Mouse (Mus musculus) adrenal gland, postnatal 14 days (tissue): ENCODE data around the gene Pdgfb. TPM values are rescaled to one million over a fixed set of nuclear protein-coding genes. Genes with fewer than 3 reads are reported as not detected.

Source experiments
- DNase-seq: peaks from one replicate; pipeline ENCODE4 v3.0.0; 2021; ENCODE audit warnings: mixed read lengths
- long read RNA-seq, 2 experiments: library from polyadenylated mRNA; stranded (forward); transcript quantifications; one replicate each; pipeline ENCODE4 v2.0.0; 2021
- total RNA-seq: library from RNA; stranded (reverse); gene quantifications from 2 replicates; pipeline ENCODE4 v1.2.3, GENCODE M21; 2021

Pdgfb gene
- 43.0 and 49.3 TPM in 2 replicates for total RNA-seq
- long read RNA-seq, experiment 1, transcript Pdgfb-201 (7 exons, 2,944 nt), result major isoform, 11 of 21 reads
- long read RNA-seq, experiment 1, partial matches to known transcripts, result 7 of 21 reads
- long read RNA-seq, experiment 1, other reads (novel, unspliced or antisense), result 3 of 21 reads
- long read RNA-seq, experiment 2, transcript Pdgfb-201 (7 exons, 2,944 nt), result major isoform, 8 of 22 reads
- long read RNA-seq, experiment 2, partial matches to known transcripts, result 9 of 22 reads
- long read RNA-seq, experiment 2, other reads (novel, unspliced or antisense), result 5 of 22 reads

DNA sequence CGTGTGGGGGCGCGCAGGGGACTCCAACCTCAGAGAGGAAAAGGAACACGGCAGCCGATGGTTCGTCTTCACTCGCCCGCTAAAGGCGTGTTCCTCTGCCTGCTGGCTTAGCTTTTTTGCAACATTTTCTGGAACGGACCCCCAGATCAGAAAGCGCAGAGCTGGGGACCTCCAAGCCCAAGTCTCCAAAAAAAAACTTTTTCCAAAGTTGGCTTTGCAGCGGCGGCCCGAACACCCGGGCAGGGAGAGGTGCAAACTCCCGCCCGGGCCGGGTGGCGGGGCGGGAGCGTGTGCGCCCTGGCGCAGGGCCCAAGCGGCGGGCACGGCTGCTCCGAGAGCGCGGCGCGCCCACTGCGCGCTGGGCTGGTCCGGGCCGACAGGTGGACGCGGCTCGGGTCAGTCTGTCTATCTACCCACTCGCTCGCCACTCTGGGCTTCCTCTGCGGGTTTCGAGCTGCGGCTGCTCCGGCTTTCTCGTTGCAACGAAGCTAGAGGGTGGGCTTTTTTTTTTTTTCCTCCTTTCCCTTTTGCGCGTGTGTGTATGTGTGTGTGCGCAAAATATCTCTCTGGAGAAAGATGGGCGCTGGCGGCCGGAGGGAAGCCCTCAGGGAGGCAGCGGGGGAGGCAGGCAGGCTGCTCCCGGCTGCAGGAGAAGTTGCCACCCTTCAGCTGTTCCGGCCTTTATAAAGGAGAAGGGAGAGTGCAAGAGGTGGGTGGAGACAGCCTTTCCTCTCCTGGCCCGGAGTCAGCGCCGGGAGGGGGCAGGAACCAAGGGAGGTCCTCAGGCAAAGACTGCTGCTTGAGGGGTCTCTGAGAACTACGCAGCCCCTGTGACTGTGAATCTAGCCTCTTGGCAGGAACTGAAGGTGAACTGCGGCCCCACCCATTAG lies at the start of gene Pdgfb:
TSS of gene Pdgfb (minus strand) at position 657 of the 890 bp plus-strand sequence.
- peak; percentile 83 for DNase-seq

DNA sequence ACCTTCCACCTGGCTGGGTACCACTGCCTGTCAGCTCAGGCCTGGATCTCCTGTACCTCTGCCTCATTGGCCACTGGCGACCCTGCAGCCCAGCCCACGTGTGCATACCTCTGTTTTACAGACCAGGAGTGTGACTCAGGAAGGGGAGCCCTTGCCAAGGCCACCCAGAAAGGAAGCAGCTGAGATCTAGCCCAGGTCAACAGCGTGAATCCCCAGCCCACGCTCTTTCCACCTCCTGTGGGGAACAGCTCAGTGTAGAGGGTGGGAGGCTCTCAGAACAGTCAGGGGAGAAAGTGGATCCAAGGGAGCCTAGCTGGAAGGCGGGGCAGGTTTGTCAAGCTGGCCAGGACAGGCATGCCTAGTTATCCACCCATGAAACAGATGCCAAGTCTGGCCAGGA lies 48.0 kb upstream of the Pdgfb start:
- no peak for DNase-seq

DNA sequence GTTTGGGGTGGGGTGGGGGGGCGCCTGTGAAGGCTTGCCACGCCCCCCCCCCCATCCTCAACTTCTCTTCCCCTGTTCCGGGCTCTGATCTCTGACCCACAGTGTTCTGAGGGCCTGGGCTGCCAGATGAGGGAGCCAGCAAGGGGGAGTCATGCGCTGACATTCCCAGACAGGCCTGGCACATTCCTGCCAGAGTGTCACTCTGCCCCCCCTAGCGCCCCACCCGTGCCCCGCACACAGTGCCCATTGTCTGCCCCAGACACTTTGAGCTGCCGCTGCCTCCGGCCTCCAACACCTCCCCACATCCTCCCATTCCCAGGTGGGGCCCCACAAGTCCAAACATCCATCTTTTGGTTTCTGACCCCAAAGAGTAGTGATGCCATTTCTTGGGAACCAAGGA lies 47.6 kb upstream of the Pdgfb start:
- DNase-seq, result no peak

DNA sequence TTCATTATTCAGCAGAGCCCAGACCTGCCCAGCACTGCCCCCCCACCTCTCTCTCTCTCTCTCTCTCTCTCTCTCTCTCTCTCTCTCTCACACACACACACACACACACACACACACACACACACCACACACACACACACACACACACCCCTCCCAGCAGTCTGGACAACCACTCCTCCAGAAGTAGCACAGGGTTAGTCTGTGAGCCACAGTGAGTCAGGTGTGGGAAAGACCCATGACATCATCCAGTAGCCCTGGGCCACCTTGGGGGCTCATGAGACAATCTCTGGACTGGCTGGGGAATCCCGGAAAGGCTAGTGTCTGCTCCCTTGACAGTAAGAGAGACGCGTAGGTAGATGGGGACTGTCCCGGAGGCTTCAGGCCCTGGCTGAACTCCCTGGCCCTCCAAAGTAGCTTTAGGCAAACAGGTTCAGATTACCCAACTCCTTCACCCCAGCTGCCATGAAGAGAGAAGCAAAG lies 46.3 kb upstream of the Pdgfb start:
- DNase-seq, result no peak

DNA sequence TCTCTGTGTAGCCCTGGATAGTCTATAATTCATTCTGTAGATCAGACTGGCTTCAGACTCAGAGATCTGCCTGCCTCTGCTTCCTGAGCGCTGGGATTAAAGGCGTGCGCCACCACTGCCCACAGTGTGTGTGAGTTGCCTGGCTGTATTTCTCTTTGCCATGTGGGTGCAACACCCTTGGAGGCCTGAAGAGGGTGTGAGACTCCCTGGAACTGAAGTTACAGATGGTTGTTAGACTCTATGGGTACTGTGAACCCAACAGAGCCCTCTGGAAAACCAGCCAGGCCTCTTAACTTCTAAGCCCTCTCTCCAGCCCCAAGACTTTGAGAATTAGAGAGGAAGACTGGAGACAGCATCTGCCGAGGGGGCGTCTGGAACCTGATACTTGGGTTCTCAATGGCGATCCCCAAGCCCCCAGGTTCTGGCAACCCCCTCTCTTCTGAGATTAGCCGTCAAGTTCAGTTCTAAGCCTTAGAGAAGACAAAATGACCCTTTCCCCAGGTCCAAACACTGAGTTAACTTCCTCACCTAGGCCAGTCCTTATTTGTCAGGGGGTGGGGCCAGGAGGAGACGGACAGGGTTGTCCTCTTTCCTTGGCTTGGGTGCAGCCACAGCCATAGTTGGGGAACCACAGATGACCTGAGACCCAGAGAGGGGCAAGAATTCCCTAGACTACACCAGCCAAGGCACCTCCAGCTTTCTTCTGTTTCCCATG lies 45.7 kb upstream of the Pdgfb start:
- no peak for DNase-seq

DNA sequence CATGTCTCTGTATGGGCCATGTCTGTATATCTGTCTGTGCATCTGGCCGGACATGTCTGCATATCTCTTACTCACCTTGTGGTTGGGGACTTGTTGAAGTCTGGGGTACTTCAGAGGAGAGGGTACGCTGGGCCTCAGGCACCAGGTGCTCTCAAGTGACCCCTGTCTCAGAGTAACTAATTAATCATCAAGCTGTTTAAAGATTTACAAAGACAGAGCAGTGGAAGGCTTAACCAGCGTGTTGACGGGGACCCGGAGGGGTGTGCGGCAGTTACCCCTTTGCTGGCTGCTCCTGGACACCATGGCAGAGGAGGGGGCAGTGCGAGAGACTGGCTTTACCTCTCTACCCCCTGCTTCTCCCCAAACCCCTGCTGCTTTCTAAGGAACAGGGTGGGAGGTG lies 44.8 kb upstream of the Pdgfb start:
- DNase-seq, result no peak

DNA sequence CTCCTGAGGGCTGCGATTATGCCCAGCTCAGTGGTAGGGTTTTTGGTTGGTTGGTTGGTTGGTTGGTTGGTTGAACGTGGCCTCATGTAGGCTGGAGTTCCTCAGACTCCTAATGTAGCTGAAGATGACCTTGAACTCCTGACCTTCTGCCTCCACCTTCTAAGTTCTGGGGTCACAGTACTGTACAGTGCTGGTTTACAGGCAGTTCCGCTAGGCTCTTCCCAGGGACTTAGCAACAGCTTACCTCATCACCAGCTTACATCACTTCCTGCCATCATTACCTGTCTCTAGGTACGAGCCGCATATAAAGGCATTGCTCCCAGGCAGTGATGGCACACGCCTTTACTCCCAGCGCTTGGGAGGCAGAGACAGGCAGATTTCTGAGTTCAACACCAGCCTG lies 43.4 kb upstream of the Pdgfb start:
- no peak for DNase-seq

DNA sequence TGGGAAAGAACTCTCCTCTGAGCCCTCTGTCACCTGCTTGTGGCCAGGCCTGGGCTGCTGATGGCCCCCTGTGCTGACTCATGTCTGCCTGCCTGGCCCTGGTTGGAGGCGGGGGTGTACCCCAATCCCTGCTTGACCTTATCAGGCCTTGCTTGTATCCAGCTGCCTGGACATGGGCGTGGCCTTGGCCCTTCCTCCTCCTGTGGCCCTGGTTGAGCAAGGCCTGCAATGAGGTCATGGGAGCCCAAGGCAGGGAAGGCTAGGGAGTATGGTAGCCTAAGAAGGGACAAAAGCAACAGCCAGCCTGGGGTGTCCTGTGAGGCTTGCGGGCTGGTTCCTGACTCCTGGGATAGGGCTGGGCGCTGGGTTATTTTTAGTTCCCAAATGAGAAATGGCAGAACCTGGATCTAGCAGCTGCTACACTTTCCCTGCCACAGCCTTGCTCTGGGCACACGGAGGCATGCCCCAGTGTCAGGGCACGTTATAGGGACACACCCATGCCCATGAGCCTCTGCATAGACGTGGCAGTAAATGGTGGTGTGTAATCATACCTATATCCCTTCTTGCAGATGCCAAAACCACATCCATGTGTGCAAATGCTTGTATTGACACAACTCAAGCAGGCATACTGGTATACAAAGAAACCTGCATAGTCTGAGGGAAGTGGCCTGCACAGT lies 39.4 kb upstream of the Pdgfb start:
- DNase-seq, result peak; percentile 91

DNA sequence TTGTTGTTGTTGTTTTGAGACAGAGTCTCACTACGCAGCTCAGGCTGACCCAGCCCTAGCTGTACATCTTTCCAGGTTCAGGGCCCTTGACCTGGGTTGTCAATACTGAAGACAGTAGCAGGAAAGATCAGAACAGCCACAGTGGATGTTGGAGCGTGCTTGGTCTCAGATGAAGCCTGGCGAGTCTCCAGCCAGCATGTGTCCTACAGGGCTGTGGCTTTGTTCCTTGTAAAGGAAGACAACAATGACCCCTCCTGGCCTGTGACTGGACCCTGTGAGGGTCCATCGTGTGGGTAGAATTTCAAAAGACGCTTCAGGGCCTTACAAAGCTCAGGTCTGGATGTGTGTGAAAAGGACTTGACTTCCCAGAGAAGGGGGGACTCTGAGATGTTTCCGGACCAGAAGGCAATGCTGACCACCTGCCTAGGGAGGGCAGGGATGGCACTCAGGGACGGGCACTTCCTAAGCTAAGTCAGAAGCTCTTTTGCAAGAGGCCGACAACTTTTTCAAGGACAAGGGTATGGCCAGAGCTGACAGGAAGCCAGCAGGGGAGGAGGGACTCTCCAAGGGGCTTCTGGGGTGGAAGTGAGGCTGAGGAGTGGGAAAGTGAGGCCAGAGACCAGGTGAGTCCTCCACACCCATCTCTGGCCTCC lies 38.7 kb upstream of the Pdgfb start:
- DNase-seq, result peak; percentile 70

DNA sequence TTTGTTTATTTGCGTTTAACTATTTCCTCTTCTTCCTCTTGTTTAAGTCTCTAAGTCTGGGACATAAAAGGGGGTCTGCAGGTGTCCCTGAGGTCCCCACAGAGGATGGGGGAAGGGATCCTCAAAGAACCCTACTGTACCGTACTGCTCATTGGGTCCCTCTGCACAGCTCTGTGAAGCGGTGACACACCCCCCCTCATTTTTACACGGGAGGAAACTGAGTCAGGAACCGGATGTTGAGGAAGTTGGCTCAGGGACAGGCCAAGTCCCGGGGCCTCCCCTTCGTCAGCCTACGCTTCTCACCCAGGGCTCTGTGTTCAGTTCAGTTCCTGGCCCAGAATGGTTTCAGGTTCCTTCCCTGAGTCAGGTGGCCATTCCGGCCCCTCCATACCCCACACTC lies 37.0 kb upstream of the Pdgfb start:
- no peak for DNase-seq

DNA sequence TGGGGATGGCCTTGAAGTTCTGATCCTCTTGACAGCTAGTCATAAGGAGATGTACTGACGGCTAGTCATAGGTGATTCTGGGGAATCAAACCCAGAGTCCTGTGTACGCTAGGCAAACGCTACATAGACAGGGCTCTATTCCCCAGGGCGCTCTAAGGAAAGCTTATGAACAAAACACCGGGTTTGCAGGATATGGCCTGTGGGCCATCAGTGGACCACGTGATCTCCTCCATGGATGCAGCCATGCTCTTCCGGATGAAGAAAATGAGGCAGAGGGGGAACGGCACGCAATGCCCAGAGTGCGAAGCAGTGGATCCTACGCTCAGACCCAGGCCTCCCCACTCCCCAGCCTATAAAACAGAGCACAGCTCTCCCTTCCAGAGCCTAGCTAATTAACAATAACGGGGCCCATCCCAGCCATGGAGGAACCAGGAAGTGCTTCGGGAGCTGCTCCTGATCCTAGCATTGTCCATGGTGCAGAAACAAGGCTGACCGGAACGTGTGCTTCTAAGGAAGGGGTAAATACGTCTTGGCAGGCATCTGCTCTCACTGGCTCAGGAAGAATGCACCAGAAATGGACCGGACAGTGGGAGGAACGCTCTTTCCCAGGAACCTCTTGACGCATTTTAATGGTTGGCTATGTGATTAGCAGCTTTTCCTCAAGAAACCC lies 36.5 kb upstream of the Pdgfb start:
- no peak for DNase-seq

DNA sequence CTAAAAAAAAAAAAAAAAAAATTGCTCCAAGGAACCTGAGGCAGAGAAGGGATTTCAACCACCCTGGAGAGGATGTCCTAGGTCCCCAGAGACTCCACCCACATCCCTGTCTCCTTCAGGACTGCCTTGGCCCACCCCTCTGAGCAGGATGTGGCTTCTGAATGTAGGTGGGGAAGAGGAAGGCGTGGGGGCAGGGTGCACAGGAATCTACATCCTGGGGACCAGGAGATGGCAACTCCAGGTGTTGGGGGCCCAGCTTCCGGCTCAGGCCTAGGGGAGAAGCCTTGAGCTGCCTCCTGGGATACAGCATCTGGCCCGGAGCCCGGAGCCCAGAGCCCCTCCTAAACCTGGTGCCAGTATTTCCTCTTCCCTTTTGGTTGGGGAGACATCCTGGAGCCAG lies 35.3 kb upstream of the Pdgfb start:
- DNase-seq, result peak; percentile 68

DNA sequence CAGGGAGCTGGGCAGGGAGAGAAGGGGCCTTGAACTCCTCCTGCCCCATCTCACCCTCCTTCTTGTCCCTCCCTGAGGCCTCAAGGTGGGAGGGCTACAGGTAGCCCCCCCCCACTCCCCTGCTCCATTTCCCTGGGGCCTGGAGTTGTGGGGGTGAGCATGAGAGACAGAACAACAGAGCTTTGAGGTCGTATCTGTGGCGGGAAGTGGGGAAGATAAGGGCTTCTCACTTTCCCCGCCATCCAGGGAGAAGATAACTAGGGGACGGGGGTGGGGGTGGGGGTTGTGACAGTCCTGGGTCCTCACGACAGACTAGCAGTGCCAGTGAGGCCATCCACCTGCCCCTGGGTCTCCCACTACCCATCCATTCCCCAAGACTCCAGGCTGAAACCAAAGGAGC lies 33.2 kb upstream of the Pdgfb start:
- no peak for DNase-seq

DNA sequence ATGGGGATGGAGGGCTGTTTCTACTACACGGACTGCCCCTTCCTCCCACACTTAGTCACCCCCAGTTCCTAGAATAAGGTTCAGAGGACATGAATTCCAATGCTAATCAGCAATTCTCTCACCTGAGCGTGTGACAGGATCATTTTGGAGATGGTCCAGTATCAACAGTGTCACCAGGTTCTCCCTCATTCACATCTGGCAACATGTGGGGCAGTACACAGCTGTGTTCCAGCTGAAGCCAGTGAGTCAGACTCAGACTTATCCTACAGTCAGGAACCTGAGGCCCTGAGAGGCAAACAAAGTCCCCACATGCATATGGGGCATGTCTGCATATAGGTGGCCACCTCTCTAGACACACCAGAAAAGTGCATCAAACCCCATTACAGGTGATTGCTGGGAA lies 32.5 kb upstream of the Pdgfb start:
- DNase-seq, result no peak

DNA sequence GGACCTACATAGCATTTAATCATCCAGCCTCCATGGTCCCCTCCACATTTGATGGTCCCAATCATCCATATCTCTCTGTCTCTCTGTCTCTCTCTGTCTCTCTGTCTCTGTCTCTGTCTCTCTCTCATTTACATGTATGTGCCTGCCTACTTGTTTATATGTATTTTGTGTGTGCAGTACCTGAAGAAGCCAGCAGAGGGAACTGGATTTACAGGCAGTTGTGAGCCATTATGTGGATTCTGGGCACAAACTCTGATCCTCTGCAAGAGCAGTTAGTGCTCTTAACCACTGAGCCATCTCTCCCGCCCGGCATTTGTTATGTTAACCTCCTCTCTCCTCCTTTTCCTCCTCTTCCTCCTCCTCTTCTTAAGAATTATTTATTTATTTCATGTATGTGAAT lies 31.0 kb upstream of the Pdgfb start:
- no peak for DNase-seq

DNA sequence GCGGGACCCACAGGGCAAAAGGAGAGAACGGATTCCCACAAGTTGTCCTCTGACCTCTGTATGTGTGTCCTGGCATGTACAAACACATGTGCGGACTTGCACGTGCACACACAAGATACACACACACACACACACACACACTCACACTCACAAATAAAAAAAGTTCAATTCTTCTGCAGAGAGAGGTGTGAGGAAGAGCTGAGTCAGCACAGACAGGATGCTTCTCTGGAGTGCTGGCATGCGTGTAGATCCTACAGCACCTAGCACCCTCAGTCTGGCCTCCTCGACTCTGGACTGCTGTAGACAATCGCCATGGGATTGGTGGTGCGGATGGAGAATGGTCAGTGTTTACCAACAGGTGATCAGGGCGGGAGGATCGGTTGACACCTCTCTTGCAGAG lies 29.5 kb upstream of the Pdgfb start:
- no peak for DNase-seq

DNA sequence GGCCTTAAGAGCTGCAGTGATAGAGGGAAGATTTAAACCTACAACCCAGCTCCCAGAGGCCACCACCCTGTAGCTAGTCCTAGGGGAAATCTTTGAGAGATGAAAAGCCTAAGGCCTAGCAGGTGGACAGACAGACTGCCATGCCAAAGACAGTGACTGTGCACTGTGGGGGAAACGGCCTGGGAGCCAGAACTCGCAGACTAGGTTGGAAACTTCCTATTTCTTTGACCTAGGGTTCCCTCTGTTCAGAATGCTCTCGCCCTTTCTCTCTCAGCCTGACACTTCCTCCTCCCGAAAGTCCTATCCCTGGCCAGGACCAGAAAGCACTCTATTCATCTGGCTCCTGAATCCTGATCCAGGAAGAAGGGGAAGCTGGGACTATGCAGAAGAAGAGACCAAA lies 27.4 kb upstream of the Pdgfb start:
- no peak for DNase-seq

DNA sequence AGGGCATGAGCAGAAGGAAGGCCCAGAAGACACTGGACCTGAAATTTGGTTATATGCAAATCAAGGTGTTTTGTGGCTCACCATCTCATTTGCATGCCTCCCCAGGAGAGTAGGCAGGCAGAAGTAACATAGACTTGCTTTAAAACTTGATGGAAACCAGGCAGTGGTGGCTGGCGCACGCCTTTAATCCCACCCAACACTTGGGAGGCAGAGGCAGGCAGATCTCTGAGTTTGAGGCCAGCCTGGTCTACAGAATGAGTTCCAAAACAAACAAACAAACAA lies 23.3 kb upstream of the Pdgfb start:
- DNase-seq, result no peak

DNA sequence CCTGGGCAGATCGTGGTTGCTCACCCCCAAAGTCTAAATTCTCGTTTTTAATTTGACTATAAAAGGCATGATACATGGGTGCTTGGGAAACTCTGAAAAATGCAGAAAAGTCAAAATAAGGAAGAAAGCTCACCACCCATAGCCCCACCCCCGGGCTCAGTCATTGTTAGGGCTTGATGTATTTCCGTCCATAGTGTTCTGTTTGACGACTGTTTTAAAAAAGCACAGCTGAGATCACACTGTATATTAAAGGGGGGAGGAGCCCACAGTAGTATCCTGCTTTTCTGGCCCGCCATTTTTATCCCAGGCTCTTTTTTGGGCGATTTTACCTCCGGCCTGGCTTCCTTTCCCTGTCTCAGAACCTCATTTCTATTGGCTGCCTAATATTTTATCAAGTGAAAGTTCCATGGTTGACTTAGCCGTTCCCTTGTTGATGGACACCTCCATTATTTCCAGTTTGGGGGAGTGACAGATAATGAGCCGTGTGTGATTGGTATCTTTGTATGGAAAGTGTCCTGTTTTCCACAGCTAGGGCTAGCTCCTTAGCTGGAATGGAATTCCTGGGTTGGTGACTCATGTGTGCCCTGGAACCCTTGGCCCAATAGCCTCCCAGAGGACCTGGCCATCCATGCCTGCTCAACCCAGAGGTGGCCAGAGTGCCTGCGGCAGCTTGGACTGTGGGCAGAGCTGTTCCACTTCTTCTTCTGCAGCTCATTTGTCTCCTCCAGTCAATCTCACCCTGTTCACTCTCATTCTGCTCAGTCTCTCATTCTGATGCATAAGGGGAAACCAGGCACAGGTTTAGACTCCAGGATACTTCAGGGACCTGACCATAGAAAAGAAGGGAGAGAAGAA lies 22.7 kb upstream of the Pdgfb start:
- DNase-seq, result no peak

DNA sequence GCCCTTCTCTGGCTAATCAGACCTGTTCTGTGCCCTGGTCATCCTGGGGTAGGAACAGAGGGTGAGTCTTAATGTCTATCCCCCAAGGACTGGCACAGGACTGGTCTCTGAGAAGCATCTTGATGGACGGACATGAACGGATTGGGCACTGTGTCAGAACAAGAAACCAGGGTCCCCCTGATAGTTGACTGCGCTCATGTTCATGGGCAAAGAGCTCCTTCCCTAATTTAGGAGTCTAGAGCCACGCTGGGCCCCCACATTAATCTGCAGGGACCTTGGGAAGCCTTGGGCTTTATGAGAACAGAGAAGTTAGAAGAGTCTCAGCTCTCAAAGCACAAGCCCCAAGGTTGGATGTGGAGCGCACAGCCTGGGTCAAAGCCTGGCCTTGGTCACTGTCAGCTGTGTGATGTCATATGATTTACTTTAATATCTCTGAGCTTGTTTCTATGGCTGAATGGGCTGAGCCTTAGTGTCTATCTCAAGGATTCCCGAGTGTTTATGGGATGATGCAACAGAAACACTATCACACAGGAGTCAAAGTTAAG lies 20.6 kb upstream of the Pdgfb start:
- DNase-seq, result peak; percentile 81
